Mouse (Mus musculus) gonadal fat pad, adult 2 months (tissue): ENCODE data around the gene Six2. TPM values are rescaled to one million over a fixed set of nuclear protein-coding genes. Genes with fewer than 3 reads are reported as not detected.

Experiments
- DNase-seq: peaks from one replicate; pipeline ENCODE4 v3.0.0-alpha.2; 2012; ENCODE audit warnings: low read depth
- polyA plus RNA-seq: library from polyadenylated mRNA; depleted of rRNA; stranded (reverse); fragments of >200 nt; gene quantifications from 2 replicates; pipeline ENCODE4 v1.2.3, GENCODE M21; 2012; rRNA removed

Gene Six2
- polyA plus RNA-seq, 1 experiment = not detected

GRCm38 (mm10) chr17:85661521-85661920 is 26.6 kb downstream of the Six2 start:
- no peak for DNase-seq

- no peak for DNase-seq
Measured at GRCm38 (mm10) chr17:85660016-85660415, 28.1 kb downstream of the Six2 start.

- DNase-seq = no peak
Measured at GRCm38 (mm10) chr17:85645718-85646665, 42.1 kb downstream of the Six2 start.

- peak; percentile 38 for DNase-seq
Measured at GRCm38 (mm10) chr17:85645312-85645711, 42.8 kb downstream of the Six2 start.

- no peak for DNase-seq
Measured at GRCm38 (mm10) chr17:85637876-85638275, 50.2 kb downstream of the Six2 start.

Other genes starting within 250 kb of the Six2 start
- gene Six3, start 74.7 kb downstream of the Six2 start, polyA plus RNA-seq = not detected in 2 replicates